9 mouse cellular contexts compared by ENCODE assay signal in the genomic region with DNA sequence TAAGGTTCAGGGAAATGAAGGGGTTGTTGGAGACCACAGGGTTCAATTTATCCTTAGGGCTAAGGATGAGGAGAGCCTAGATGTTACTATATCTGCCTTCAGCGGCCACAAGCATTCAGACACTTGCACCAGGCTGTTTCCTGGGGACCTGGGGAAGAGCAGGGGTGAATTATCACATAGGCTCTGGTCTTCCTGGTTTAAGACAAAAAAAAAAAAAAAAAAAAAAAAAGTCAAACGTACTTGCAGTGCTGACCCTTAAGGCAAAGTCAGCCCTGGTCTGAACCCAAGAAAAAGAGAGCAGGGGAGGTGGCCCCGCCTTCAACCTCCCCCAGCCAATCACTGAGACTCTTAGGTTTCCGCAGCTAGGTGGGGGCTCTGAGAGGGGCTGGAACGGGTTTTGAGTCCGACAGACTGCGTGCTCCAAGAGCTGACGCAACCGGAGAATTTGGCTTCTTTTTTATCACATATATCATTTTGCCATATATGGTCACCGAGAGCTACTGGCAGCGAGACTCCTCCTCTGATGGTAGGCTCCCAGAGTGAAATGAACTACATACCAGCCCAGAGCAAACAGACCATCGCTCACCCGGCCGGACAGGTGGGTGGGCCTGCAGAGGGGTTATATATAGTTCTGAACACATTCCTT. TPM values are rescaled to one million over a fixed set of nuclear protein-coding genes. Genes with fewer than 3 reads are reported as not detected.
A peak's percentile ranks its signal among the peaks of the same experiment; 100 is the strongest.
DNase-seq lines count a peak whose midpoint lies in the region; ATAC-seq and TF ChIP-seq lines count a peak whose summit lies in the region.
"Had no signal": no experiment of that assay in that cellular context is flagged by ENCODE, and none has a peak within 500 bp of the region (broad histone marks: within the 10 kb centered on the region; RNA-seq: fewer than 3 reads in every experiment).

No protein-coding gene starts in this region.

- H3K9me3 ChIP-seq in intestine, postnatal 0 days (ENCODE audit: control insufficient read depth): no peaks in the 10 kb centered on the region
- H3K9me3 ChIP-seq in limb, embryonic 11.5 days (ENCODE audit: control insufficient read depth, low read length): no peaks in the 10 kb centered on the region
- H3K9me3 ChIP-seq in midbrain, embryonic 15.5 days: no peaks in the 10 kb centered on the region

- no peaks in the 10 kb centered on the region for H3K27me3 ChIP-seq in intestine, postnatal 0 days (replicated peaks; ENCODE audit: control insufficient read depth, insufficient read depth, low read length)
- H3K27me3 ChIP-seq in limb, embryonic 11.5 days (ENCODE audit: control insufficient read depth, insufficient read depth, low read length): no peaks in the 10 kb centered on the region
- no peaks in the 10 kb centered on the region for H3K27me3 ChIP-seq in midbrain, embryonic 15.5 days (replicated peaks)

- no peak overlapping the region for H3K4me3 ChIP-seq in intestine, postnatal 0 days (ENCODE audit: low read depth, low read length)
- peak overlapping the region; percentile 20; the same call in 1 of the 2 replicates for H3K4me3 ChIP-seq in limb, embryonic 11.5 days (ENCODE audit: low read depth, low read length)
- peak overlapping the region; percentile 33 for H3K4me3 ChIP-seq in midbrain, embryonic 15.5 days

- ATAC-seq in intestine, postnatal 0 days: peak; percentile 68
- ATAC-seq in limb, embryonic 11.5 days (ENCODE audit: insufficient number of reproducible peaks, low FRiP score, low TSS enrichment, low read depth): peak; percentile 89
- ATAC-seq in midbrain, embryonic 15.5 days (replicated peaks): peak; percentile 80

- H3K4me1 ChIP-seq in intestine, postnatal 0 days (replicated peaks; ENCODE audit: control insufficient read depth, insufficient read depth, low read length): no peaks in the 10 kb centered on the region
- peaks cover 4% of the 10 kb centered on the region; the same call in 1 of the 2 replicates for H3K4me1 ChIP-seq in limb, embryonic 11.5 days (ENCODE audit: control insufficient read depth, insufficient read depth, low read length)
- H3K4me1 ChIP-seq in midbrain, embryonic 15.5 days: 0 out of 2 replicates have a peak, but pooled peaks cover 13% of the 10 kb centered on the region

- H3K9ac ChIP-seq in intestine, postnatal 0 days (ENCODE audit: low read depth, low read length): no peak overlapping the region
- no peak overlapping the region for H3K9ac ChIP-seq in limb, embryonic 11.5 days (ENCODE audit: low read length)
- peak overlapping the region; percentile 5; the same call in 1 of the 2 replicates for H3K9ac ChIP-seq in midbrain, embryonic 15.5 days

- no peaks in the 10 kb centered on the region for H3K36me3 ChIP-seq in intestine, postnatal 0 days (ENCODE audit: control insufficient read depth, insufficient read depth)
- H3K36me3 ChIP-seq in limb, embryonic 11.5 days (ENCODE audit: control insufficient read depth, insufficient read depth, low read length): no peaks in the 10 kb centered on the region
- no peaks in the 10 kb centered on the region for H3K36me3 ChIP-seq in midbrain, embryonic 15.5 days (replicated peaks)

- H3K27ac ChIP-seq in intestine, postnatal 0 days (ENCODE audit: low read depth, low read length): peak overlapping the region; percentile 23; the same call in 1 of the 2 replicates
- H3K27ac ChIP-seq in limb, embryonic 11.5 days (replicated peaks; ENCODE audit: low read depth, low read length): no peak overlapping the region
- no peak overlapping the region for H3K27ac ChIP-seq in midbrain, embryonic 15.5 days

- H3K4me2 ChIP-seq in intestine, postnatal 0 days (replicated peaks; ENCODE audit: low read depth): peak overlapping the region; percentile 48
- H3K4me2 ChIP-seq in limb, embryonic 11.5 days (ENCODE audit: low read depth, severe bottlenecking): peak overlapping the region; percentile 55
- peak overlapping the region; percentile 63 for H3K4me2 ChIP-seq in midbrain, embryonic 15.5 days

- WGBS in intestine, postnatal 0 days: 3% methylated on average over 13 of the region's 14 CpGs
- WGBS in limb, embryonic 11.5 days: 4% methylated on average over 14 of the region's 14 CpGs
- WGBS in midbrain, embryonic 15.5 days: 4% methylated on average over 14 of the region's 14 CpGs

- no peak for TF ChIP-seq CTCF in intestine, postnatal 0 days (IDR thresholded peaks at IDR 0.05; ENCODE audit: low read depth)

- DNase-seq in adrenal gland, adult (ENCODE audit: inconsistent age in 2 of 2, low spot score in 1 of 2): peak; percentile 15 to 63
- DNase-seq in adrenal gland, adult 18-20 months (ENCODE audit: low spot score in 2 of 2): no peak
- peak; percentile 68 to 75 for DNase-seq in cerebellum, postnatal 14 days
- peak; percentile 65 to 77 for DNase-seq in frontal cortex, postnatal 36 days (ENCODE audit: low spot score in 2 of 2)
- DNase-seq in limb, embryonic 11.5 days (ENCODE audit: low spot score): peak; percentile 77
- DNase-seq in thymus, adult 18-20 months: peak; percentile 14 to 17

RNA-seq across cellular contexts. Expression of gene Ccdc42, which starts 36.5 kb away (rescaled TPM):
- total RNA-seq in adrenal gland, adult 18-20 months (2021): under 1 TPM in 1 of 2 experiments, not detected in 1; 0.42 TPM
- polyA plus RNA-seq in intestine, postnatal 0 days (2015; fragmentation: Nextera tagmentation; extraction: Ambion mirVana): 0.21 TPM in 1 of 2 replicates, not detected in the other
- 1.0 and 1.4 TPM in 2 replicates for polyA plus RNA-seq in limb, embryonic 11.5 days (2014; fragmentation: Nextera tagmentation; extraction: Ambion mirVana)
- 0.17 and 0.27 TPM in 2 replicates for polyA plus RNA-seq in midbrain, embryonic 15.5 days (2015; fragmentation: Nextera tagmentation; extraction: Ambion mirVana)
- total RNA-seq: neutrophil, adult 5-6 weeks had no signal

Comparison
In these comparisons a context has a peak if more than half of its experiments do, and no peak if none do; other contexts are left out.
1. DNase-seq: peak in adrenal gland, adult (2 of 2), cerebellum, postnatal 14 days (2 of 2), frontal cortex, postnatal 36 days (2 of 2), limb, embryonic 11.5 days (single experiment) and thymus, adult 18-20 months (2 of 2); none in adrenal gland, adult 18-20 months (0 of 2).
2. Peak in every context shown above with its lines, with median percentiles within 50 percentile points of each other: ATAC-seq and H3K4me2 ChIP-seq.